Mouse (Mus musculus) splenic B cell, adult 2 months (primary cell): ENCODE data around the gene Ahdc1.

ENCODE experiments used
- DNase-seq: peaks from one replicate; pipeline ENCODE4 v3.0.0-alpha.2; 2011; ENCODE audit warnings: low read depth, low spot score
- H3K27me3 ChIP-seq: 2 replicates; pipeline ENCODE4 v1.6.1; 2012; ENCODE audit warnings: mild to moderate bottlenecking, low read length, moderate library complexity, mixed read lengths; ENCODE audit not compliant: control insufficient read depth, poor library complexity, insufficient read depth, severe bottlenecking
- H3K36me3 ChIP-seq: 2 replicates; pipeline ENCODE4 v1.6.1; 2012; ENCODE audit warnings: mild to moderate bottlenecking, low read length, moderate library complexity, mixed read lengths; ENCODE audit not compliant: control insufficient read depth, poor library complexity, insufficient read depth, severe bottlenecking

Ahdc1 gene

DNA sequence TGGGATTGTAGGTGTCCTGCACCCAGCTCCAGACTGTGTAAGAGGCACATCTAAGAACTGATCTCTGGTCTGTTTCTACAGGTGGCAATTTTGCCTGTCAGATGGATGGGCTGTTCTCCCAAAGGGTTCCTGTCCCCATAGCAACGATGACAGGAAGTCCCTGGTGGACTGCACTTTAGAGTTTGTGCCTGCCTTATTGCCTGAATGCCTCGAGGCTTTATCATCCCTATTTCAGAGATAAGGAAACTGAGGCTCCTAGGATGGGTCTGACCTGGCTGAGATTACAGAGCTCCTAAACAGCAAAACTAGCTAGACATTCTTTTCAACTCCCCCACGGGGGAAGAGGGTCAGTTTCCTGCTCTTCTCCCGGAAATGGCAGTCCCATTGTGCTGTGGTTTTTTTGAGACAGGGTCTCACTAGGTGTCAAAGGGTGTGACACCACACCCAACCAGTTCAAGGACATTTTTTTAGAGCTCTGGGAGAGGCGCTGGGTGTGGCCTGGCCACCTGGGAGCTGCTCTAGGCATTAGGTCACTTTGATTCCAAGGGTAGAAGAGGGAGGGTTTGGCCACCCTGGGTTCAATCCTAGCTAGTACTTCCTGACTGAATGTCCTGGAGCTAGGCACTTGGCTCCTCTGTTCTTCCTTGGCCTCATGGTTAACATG lies 111.0 kb downstream of the Ahdc1 start:
- H3K27me3 ChIP-seq: no peaks in the 10 kb centered on the region
- H3K36me3 ChIP-seq: no peaks in the 10 kb centered on the region
- DNase-seq: peak; percentile 15

DNA sequence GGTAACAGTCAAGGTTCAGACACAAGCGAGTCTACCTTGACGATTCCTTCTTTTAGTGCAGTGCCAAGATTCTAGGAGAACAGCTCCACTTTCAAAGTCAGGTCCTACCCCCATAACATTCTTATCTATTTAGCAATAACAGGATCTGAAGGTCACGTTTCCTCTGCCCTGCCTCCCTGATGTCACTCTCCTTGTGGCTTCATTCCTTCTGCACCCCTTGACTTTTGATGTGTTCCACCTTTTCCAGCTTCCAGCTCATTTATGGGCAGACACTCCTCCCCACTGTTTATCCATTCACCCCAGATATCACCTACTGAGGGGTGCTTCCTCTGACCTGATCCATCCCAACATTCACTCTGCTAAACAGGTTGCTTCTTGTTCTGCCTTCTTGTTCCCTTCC lies 116.0 kb downstream of the Ahdc1 start:
- Histone ChIP-seq H3K36me3 (no peaks in the 10 kb centered on the region), H3K27me3 (no peaks in the 10 kb centered on the region)
- no peak for DNase-seq
